ENCODE assay signal across 14 mouse cellular contexts in the genomic region with DNA sequence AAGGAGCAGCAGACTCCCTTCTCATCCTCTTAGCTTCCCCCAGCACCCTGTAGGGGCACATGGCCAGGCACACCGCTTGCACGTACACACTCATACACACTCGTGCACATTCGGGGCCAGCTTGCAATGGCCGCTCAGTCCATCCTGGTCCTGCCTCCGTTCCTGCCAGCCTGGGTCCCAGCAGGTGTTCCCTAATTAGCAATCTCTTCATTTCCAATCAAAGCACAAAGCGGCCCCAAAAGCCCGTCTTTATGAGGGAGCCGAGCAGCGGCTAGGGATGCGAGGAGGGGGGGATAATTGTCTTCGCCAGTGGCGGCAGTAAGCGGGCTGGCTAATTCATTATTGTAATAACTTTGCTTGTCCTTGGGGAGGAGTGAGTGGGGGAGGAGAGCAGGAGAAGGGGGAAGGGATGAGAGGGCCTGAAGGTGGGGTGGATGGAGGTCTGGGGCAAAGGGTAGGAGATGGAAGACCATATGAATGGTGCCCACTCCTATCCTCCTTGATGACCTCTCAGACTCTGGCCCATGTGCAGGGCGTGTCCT. TPM values are rescaled to one million over a fixed set of nuclear protein-coding genes. Genes with fewer than 3 reads are reported as not detected.
DNase-seq lines count a peak whose midpoint lies in the region; ATAC-seq lines count a peak whose summit lies in the region.
"Had no signal": no experiment of that assay in that cellular context is flagged by ENCODE, and none has a peak within 500 bp of the region (broad histone marks: within the 10 kb centered on the region; RNA-seq: fewer than 3 reads in every experiment).

No protein-coding gene starts in this region.

- no peak overlapping the region for H3K4me2 ChIP-seq in embryonic facial prominence, embryonic 11.5 days (ENCODE audit: low read depth, low read length)
- peak overlapping the region; percentile 32 for H3K4me2 ChIP-seq in hindbrain, embryonic 13.5 days
- peak overlapping the region; percentile 23; the same call in 1 of the 2 replicates for H3K4me2 ChIP-seq in midbrain, embryonic 15.5 days
- H3K4me2 ChIP-seq: embryonic facial prominence, embryonic 13.5 days; limb, embryonic 15.5 days had no signal

- H3K4me1 ChIP-seq in embryonic facial prominence, embryonic 11.5 days (ENCODE audit: control insufficient read depth, insufficient read depth, low read length) = no peaks in the 10 kb centered on the region
- H3K4me1 ChIP-seq in hindbrain, embryonic 13.5 days (replicated peaks) = peaks cover 47% of the 10 kb centered on the region
- H3K4me1 ChIP-seq in midbrain, embryonic 15.5 days = peaks cover 18% of the 10 kb centered on the region

- peak; percentile 52 to 71 for DNase-seq in cerebellum, postnatal 14 days
- DNase-seq in cerebellum, adult 9-10 months = no peak
- no peak for DNase-seq in embryonic facial prominence, embryonic 11.5 days (ENCODE audit: low spot score)
- no peak for DNase-seq in lung, postnatal 4 days
- DNase-seq in spleen, postnatal 36 days (ENCODE audit: low spot score in 2 of 2) = no peak
- no peak for DNase-seq in urinary bladder, postnatal 36 days (ENCODE audit: low spot score in 2 of 2)
- DNase-seq: adrenal gland, postnatal 36 days; gastrocnemius, postnatal 10 days; kidney, postnatal 14 days; lung, postnatal 10 days had no signal

- H3K27me3 ChIP-seq in embryonic facial prominence, embryonic 11.5 days (ENCODE audit: control insufficient read depth, insufficient read depth, low read length) = no peaks in the 10 kb centered on the region
- H3K27me3 ChIP-seq in hindbrain, embryonic 13.5 days = peaks cover 38% of the 10 kb centered on the region
- H3K27me3 ChIP-seq in midbrain, embryonic 15.5 days (replicated peaks) = peaks cover 6% of the 10 kb centered on the region

- H3K9me3 ChIP-seq in embryonic facial prominence, embryonic 11.5 days (replicated peaks; ENCODE audit: control insufficient read depth, low read length) = no peaks in the 10 kb centered on the region
- no peaks in the 10 kb centered on the region for H3K9me3 ChIP-seq in hindbrain, embryonic 13.5 days
- H3K9me3 ChIP-seq in midbrain, embryonic 15.5 days = no peaks in the 10 kb centered on the region
- H3K9me3 ChIP-seq: embryonic facial prominence, embryonic 13.5 days; limb, embryonic 15.5 days had no signal

- H3K9ac ChIP-seq in embryonic facial prominence, embryonic 11.5 days (replicated peaks; ENCODE audit: low read length) = no peak overlapping the region
- H3K9ac ChIP-seq in hindbrain, embryonic 13.5 days = peak overlapping the region; percentile 53
- H3K9ac ChIP-seq in midbrain, embryonic 15.5 days = 0 out of 2 replicates have a peak overlapping the region, but pooled peaks have one; percentile 12
- H3K9ac ChIP-seq: embryonic facial prominence, embryonic 13.5 days; limb, embryonic 15.5 days had no signal

- H3K36me3 ChIP-seq in embryonic facial prominence, embryonic 11.5 days (replicated peaks; ENCODE audit: control insufficient read depth, insufficient read depth, low read depth, low read length) = no peaks in the 10 kb centered on the region
- H3K36me3 ChIP-seq in hindbrain, embryonic 13.5 days = no peaks in the 10 kb centered on the region
- no peaks in the 10 kb centered on the region for H3K36me3 ChIP-seq in midbrain, embryonic 15.5 days (replicated peaks)
- H3K36me3 ChIP-seq: embryonic facial prominence, embryonic 13.5 days; limb, embryonic 15.5 days had no signal

- no peak overlapping the region for H3K27ac ChIP-seq in embryonic facial prominence, embryonic 11.5 days (replicated peaks; ENCODE audit: low read depth, low read length)
- peak overlapping the region; percentile 81 for H3K27ac ChIP-seq in hindbrain, embryonic 13.5 days
- H3K27ac ChIP-seq in midbrain, embryonic 15.5 days = peak overlapping the region; percentile 34
- H3K27ac ChIP-seq: embryonic facial prominence, embryonic 13.5 days; limb, embryonic 15.5 days had no signal

- peak; percentile 64; the same call in 1 of the 2 replicates for ATAC-seq in embryonic facial prominence, embryonic 11.5 days (replicated peaks; ENCODE audit: insufficient number of reproducible peaks, low FRiP score, low TSS enrichment, low read depth)
- ATAC-seq in hindbrain, embryonic 13.5 days (ENCODE audit: low FRiP score) = peak; percentile 68
- ATAC-seq in midbrain, embryonic 15.5 days (replicated peaks) = peak; percentile 80; the same call in 1 of the 2 replicates

- 8% methylated on average over 15 of the region's 15 CpGs for WGBS in embryonic facial prominence, embryonic 11.5 days
- 12% methylated on average over 15 of the region's 15 CpGs for WGBS in hindbrain, embryonic 13.5 days
- 9% methylated on average over 15 of the region's 15 CpGs for WGBS in midbrain, embryonic 15.5 days

- no peak overlapping the region for H3K4me3 ChIP-seq in embryonic facial prominence, embryonic 11.5 days (ENCODE audit: low read depth, low read length)
- no peak overlapping the region for H3K4me3 ChIP-seq in hindbrain, embryonic 13.5 days
- H3K4me3 ChIP-seq in midbrain, embryonic 15.5 days = no peak overlapping the region
- H3K4me3 ChIP-seq: embryonic facial prominence, embryonic 13.5 days; limb, embryonic 15.5 days had no signal

RNA-seq across cellular contexts. Expression of gene Esrrb, which starts 18.8 kb away (rescaled TPM):
- polyA plus RNA-seq in embryonic facial prominence, embryonic 11.5 days (2014; fragmentation: Nextera tagmentation; extraction: Ambion mirVana) = 0.14 and 0.38 TPM in 2 replicates
- 5.3 and 6.7 TPM in 2 replicates for polyA plus RNA-seq in hindbrain, embryonic 13.5 days (2015; fragmentation: Nextera tagmentation; extraction: Ambion mirVana)
- 4.6 and 5.5 TPM in 2 replicates for polyA plus RNA-seq in midbrain, embryonic 15.5 days (2015; fragmentation: Nextera tagmentation; extraction: Ambion mirVana)

Comparison
In these comparisons a context has a peak if more than half of its experiments do, and no peak if none do; other contexts are left out.
1. DNase-seq: peak in cerebellum, postnatal 14 days (2 of 2); none in cerebellum, adult 9-10 months (single experiment), embryonic facial prominence, embryonic 11.5 days (single experiment), lung, postnatal 4 days (0 of 2), spleen, postnatal 36 days (0 of 2) and urinary bladder, postnatal 36 days (0 of 2).
2. Peak in every context shown above with its lines, with median percentiles within 50 percentile points of each other: ATAC-seq.